Mouse (Mus musculus) heart, embryonic 11.5 days (tissue): Measurements from ENCODE around the gene Fbxl7. TPM values are rescaled to one million over a fixed set of nuclear protein-coding genes. Genes with fewer than 3 reads are reported as not detected.
"Not testable (repeated sequence)": the region's sequence is repeated elsewhere in the genome, so short reads cannot be mapped to it uniquely, and the experiment has no call there.

Experiments used
- ATAC-seq: fragments of 200-750 bp; cut with Nextera tagmentation; replicated peaks from 2 replicates; pipeline ENCODE4 v1.8.0; 2017; ENCODE audit warnings: moderate library complexity; ENCODE audit not compliant: insufficient number of reproducible peaks, low FRiP score, low TSS enrichment
- H3K27ac ChIP-seq: fragments of 300-500 bp; sonication (generic); 2 replicates; pipeline ENCODE4 v1.5.1; 2014; ENCODE audit warnings: mild to moderate bottlenecking, low read depth, low read length
- H3K27me3 ChIP-seq: fragments of 300-500 bp; sonication (generic); 2 replicates; pipeline ENCODE4 v1.6.1; 2014; ENCODE audit warnings: mild to moderate bottlenecking, low read length, mixed read lengths; ENCODE audit not compliant: control insufficient read depth, insufficient read depth
- H3K36me3 ChIP-seq: fragments of 300-500 bp; sonication (generic); 2 replicates; pipeline ENCODE4 v1.6.1; 2014; ENCODE audit warnings: mild to moderate bottlenecking, low read length, moderate library complexity, mixed read lengths; ENCODE audit not compliant: control insufficient read depth, insufficient read depth
- H3K4me1 ChIP-seq: fragments of 300-500 bp; sonication (generic); 2 replicates; pipeline ENCODE4 v1.6.1; 2014; ENCODE audit warnings: low read length; ENCODE audit not compliant: control insufficient read depth, insufficient read depth
- H3K4me2 ChIP-seq: fragments of 300-500 bp; sonication (generic); 2 replicates; pipeline ENCODE4 v1.6.1; 2014; ENCODE audit warnings: mild to moderate bottlenecking, moderate library complexity
- H3K4me3 ChIP-seq: fragments of 300-500 bp; sonication (generic); 2 replicates; pipeline ENCODE4 v1.5.1; 2014; ENCODE audit warnings: low read depth, low read length
- H3K9ac ChIP-seq: fragments of 300-500 bp; sonication (generic); 2 replicates; pipeline ENCODE4 v1.6.1; 2014; ENCODE audit warnings: mild to moderate bottlenecking, low read depth, low read length, moderate library complexity
- H3K9me3 ChIP-seq: fragments of 300-500 bp; sonication (generic); replicated peaks from 2 replicates; pipeline ENCODE4 v1.6.1; 2016; ENCODE audit warnings: low read length; ENCODE audit not compliant: control insufficient read depth
- WGBS: fragments of 180-500 bp; shearing (Covaris S2); extraction: QIAGEN DNeasy Blood & Tissue Kit; methylation state at CpG from one replicate; pipeline ENCODE4 v1.1.7; 2014; ENCODE audit not compliant: insufficient replicate concordance; 5-methylcytosine and 5-hydroxymethylcytosine counted together
- polyA plus RNA-seq: library from polyadenylated mRNA; unstranded; fragments of >200 nt; fragmentation: Nextera tagmentation; extraction: Ambion mirVana; gene quantifications from 2 replicates; pipeline ENCODE4 v1.2.1, GENCODE M21; 2014

Gene Fbxl7
- polyA plus RNA-seq, 1 experiment from 2014 or later: 13.4 TPM

DNA sequence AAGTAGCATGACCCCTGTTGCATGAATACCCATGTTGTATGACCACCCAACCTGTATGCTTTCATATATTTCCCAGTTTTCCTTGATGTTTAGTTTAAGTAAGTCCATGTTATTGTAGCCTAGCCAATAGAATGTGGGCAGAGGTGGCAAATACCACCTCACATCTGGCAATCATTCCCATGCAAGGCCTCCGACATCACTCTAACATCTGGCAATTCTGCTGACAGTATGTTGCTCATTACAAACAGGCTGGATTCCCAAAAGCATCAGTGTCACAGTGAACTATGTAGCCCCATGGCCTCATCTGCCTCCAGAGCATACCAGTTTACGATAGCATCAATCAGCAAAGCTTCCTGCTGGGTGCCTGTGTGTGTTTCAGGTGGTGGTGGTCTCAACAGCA is 163.0 kb downstream of the Fbxl7 start:
- no peak for ATAC-seq
- Histone ChIP-seq H3K36me3 (no peaks in the 10 kb centered on the region), H3K4me1 (no peaks in the 10 kb centered on the region; the same call in 1 of the 2 replicates), H3K4me3 (no peak overlapping the region), H3K4me2 (no peak overlapping the region), H3K9me3 (no peaks in the 10 kb centered on the region), H3K9ac (no peak overlapping the region), H3K27ac (no peak overlapping the region), H3K27me3 (no peaks in the 10 kb centered on the region)
- WGBS: 66% methylated on average over 2 of the region's 2 CpGs

DNA sequence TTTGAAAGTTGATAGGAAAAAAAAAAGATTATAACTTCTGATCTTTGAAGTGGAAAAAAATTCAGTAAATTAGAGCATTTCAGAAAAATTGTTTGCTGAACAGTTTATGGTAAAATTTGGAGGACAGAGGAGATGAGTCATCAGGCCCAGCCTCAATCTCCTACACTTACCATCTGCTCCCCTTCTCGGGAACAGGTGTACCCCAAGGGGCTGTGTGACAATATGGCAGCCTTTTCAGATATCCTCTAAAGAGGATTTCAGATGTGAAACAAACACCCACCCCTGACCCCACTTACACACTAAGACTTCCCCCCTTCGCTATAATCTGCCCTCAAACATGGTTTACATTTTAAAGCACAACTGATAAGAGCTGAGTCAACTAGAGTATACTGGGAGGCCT is 164.6 kb downstream of the Fbxl7 start:
- no peaks in the 10 kb centered on the region for H3K36me3 ChIP-seq
- H3K9ac ChIP-seq: no peak overlapping the region
- ATAC-seq: 0 out of 2 replicates have a peak, but pooled peaks have one; percentile 14
- H3K4me2 ChIP-seq: no peak overlapping the region
- no peaks in the 10 kb centered on the region; the same call in 1 of the 2 replicates for H3K4me1 ChIP-seq
- no peaks in the 10 kb centered on the region for H3K9me3 ChIP-seq
- H3K27ac ChIP-seq: no peak overlapping the region
- no peaks in the 10 kb centered on the region for H3K27me3 ChIP-seq
- H3K4me3 ChIP-seq: no peak overlapping the region
- WGBS: 48% methylated on average over 2 of the region's 2 CpGs

DNA sequence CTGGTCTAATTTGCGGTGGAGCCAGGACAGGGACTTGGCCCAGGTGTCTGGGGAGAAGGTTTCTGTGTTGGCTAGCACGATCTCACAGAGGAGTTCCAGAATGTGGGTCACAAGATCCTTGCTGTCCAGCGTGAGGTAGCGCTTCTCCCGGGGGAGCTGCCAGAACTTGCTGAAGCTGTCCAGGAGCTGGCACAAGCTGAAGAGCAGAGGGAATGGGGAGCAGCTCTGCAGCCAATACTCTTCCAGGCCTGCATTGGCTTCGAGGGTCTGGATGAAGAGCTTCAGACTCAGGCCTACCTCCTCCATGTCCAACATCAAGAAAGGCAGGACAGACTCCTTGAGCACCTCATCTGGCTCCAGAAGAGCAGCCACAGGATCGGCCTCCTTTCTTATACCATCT is 166.0 kb downstream of the Fbxl7 start:
- not testable (repeated sequence) for H3K27ac ChIP-seq, H3K4me3 ChIP-seq, H3K4me2 ChIP-seq, H3K9ac ChIP-seq, H3K4me1 ChIP-seq, H3K36me3 ChIP-seq, H3K9me3 ChIP-seq, H3K27me3 ChIP-seq, ATAC-seq
- WGBS: 85% methylated on average over 5 of the region's 7 CpGs

DNA sequence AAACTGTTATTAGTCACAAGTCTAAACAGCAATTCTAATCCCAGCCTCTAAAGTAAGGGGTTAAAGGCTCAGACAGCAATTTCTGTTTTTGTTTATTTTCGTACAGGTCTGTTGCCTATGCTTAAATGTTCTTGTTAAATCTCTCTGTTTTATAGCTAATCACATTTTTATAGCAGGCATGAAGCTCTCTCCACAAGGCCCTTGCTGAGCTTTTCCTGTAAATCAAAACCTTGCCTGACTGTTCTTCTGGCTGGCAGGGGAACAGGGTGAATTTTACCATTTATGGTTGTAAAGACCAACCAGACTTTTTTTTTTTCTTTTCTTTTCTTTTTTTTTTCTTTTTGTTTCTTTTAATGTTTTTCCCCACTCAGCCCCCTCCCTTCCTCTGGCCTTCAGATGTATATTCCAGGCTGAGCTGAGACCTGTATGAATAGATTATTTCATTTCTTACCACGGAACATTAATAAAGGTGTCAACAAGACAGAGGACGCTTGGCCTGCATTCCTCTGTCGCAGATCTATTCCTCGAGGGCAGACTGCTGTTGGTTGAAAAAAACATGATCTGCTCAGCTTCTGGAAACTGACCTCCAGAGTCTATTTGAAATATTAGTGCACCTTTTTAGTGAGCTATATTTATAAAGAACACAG is 176.9 kb downstream of the Fbxl7 start:
- H3K4me3 ChIP-seq: no peak overlapping the region
- peaks cover 6% of the 10 kb centered on the region; the same call in 1 of the 2 replicates for H3K4me1 ChIP-seq
- WGBS: 47% methylated on average over 5 of the region's 5 CpGs
- no peaks in the 10 kb centered on the region for H3K36me3 ChIP-seq
- H3K27ac ChIP-seq: peak overlapping the region; percentile 10; the same call in 1 of the 2 replicates
- H3K27me3 ChIP-seq: no peaks in the 10 kb centered on the region
- ATAC-seq: no peak
- no peak overlapping the region for H3K4me2 ChIP-seq
- H3K9me3 ChIP-seq: no peaks in the 10 kb centered on the region
- H3K9ac ChIP-seq: no peak overlapping the region

DNA sequence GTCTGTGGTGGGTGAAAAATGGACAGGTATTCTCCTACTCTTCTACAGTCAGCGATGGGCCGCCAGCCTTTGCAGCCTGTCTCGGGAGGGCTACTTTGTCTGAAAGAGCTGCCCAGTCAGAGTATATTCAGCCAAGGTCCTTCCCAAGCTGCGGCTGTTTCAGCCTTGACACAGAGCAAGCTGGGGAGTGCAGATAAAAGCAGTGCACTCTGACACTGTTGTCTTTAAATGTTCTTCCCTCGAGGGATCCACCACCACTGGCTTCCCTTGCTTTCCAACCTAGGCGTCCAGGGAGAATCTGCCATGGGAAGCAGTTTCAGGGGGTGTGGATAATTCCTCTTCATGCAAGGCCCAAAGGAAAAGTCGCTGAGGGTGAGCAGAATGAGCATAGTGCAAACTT is 177.4 kb downstream of the Fbxl7 start:
- Histone ChIP-seq H3K36me3 (no peaks in the 10 kb centered on the region), H3K4me1 (peaks cover 6% of the 10 kb centered on the region; the same call in 1 of the 2 replicates), H3K4me2 (no peak overlapping the region), H3K4me3 (no peak overlapping the region), H3K27ac (peak overlapping the region; percentile 10), H3K9ac (no peak overlapping the region), H3K27me3 (no peaks in the 10 kb centered on the region), H3K9me3 (no peaks in the 10 kb centered on the region)
- 36% methylated on average over 7 of the region's 7 CpGs for WGBS
- ATAC-seq: no peak; the same call in 1 of the 2 replicates

DNA sequence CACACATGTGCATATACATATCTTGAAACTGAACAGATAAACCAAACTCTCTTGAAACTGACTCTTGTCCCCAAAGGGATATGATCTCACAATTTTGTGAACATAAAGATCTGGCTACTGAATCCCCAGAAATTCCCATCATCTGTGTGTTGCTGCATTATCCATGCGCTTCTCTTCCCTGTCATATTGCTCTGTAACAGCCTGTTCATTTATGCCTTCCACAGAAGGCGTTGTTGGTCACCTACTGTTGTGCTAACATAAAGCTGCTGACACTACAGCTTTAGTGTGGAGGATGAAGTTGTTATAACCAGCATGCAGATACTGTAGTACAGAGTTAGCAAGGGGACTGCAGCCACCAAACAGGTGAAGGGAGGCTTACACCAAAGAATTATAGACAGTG is 179.2 kb downstream of the Fbxl7 start:
- no peak overlapping the region for H3K9ac ChIP-seq
- H3K27me3 ChIP-seq: no peaks in the 10 kb centered on the region
- no peak for ATAC-seq
- peaks cover 6% of the 10 kb centered on the region; the same call in 1 of the 2 replicates for H3K4me1 ChIP-seq
- no peak overlapping the region for H3K4me3 ChIP-seq
- H3K4me2 ChIP-seq: no peak overlapping the region
- no peaks in the 10 kb centered on the region for H3K36me3 ChIP-seq
- no peaks in the 10 kb centered on the region for H3K9me3 ChIP-seq
- 80% methylated on average over 2 of the region's 2 CpGs for WGBS
- H3K27ac ChIP-seq: no peak overlapping the region

DNA sequence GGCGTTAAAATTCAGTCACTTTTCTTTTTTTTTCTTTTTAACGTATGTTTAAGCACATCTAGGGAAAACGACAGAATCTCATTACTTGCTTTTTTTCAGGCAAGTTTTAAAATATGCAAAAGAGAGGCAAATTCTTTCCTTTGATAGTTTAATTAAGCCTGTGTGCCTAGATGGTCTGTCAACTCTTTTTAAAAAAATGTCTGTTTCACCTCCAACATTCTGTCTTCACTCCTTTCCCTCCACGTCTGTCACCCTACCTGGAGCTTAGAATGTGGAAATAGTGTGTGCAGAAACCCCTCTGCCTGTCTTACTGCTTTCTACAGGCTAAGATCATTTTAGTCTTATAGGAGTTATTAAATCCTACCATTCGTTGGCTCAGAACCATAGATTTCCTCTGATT is 179.7 kb downstream of the Fbxl7 start:
- ATAC-seq: no peak
- WGBS: 76% methylated on average over 5 of the region's 5 CpGs

DNA sequence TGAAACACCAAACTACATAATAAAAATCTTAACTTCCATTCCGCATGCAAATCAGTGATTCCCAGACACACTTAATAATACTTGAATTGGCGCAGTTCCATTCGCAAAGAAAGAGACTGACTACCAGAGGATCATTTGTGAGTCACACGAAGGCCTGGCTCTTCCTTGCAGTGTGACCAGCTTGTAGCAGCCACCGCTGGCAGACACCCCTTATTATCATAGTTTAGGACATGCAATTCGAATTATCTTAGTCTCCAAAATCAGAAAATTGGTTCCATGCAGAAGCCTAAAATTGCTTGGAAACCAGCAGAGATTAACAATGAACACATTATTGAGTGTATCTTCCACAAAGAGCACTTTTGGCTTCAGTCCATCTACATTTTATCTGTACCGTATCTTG is 183.1 kb downstream of the Fbxl7 start:
- H3K4me3 ChIP-seq: no peak overlapping the region
- WGBS: 72% methylated on average over 7 of the region's 7 CpGs

More for the DNA sequence above, 179.7 kb downstream of the Fbxl7 start:
- Histone ChIP-seq H3K27me3 (no peaks in the 10 kb centered on the region), H3K9me3 (no peaks in the 10 kb centered on the region), H3K4me2 (no peak overlapping the region), H3K36me3 (no peaks in the 10 kb centered on the region), H3K9ac (no peak overlapping the region), H3K4me1 (peaks cover 6% of the 10 kb centered on the region; the same call in 1 of the 2 replicates), H3K27ac (no peak overlapping the region), H3K4me3 (no peak overlapping the region)

DNA sequence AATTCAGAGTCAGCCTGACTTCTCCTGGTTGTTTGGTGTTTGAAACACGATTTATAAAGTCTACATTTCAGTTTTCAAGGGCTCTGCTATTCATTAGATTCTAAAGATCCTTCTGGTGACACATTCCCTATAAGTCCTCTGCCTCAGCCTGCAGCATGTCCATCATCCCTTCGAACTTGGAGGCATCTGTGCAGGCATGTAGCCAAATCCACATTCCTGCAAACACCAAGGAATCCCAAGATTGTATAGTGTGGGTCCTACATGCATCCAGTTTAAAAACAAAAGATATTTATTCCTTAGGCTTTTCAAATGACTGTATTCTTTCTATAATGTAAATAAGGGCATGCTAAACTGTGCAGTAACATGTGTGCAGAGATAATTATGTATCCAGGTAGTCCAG is 190.4 kb downstream of the Fbxl7 start:
- Histone ChIP-seq H3K27me3 (no peaks in the 10 kb centered on the region), H3K9me3 (no peaks in the 10 kb centered on the region), H3K4me1 (no peaks in the 10 kb centered on the region), H3K4me3 (no peak overlapping the region), H3K9ac (no peak overlapping the region), H3K4me2 (no peak overlapping the region), H3K27ac (no peak overlapping the region), H3K36me3 (no peaks in the 10 kb centered on the region)
- 47% methylated on average over 2 of the region's 2 CpGs for WGBS
- no peak for ATAC-seq

More for the DNA sequence above, 183.1 kb downstream of the Fbxl7 start:
- Histone ChIP-seq H3K27me3 (no peaks in the 10 kb centered on the region), H3K27ac (no peak overlapping the region), H3K4me2 (no peak overlapping the region), H3K36me3 (no peaks in the 10 kb centered on the region), H3K9ac (no peak overlapping the region), H3K4me1 (no peaks in the 10 kb centered on the region), H3K9me3 (no peaks in the 10 kb centered on the region)
- no peak for ATAC-seq
